Mouse (Mus musculus) heart, embryonic 16.5 days (tissue): ENCODE measurements around the gene Vipr1. TPM values are rescaled to one million over a fixed set of nuclear protein-coding genes. Genes with fewer than 3 reads are reported as not detected.
"Not testable (repeated sequence)": the region's sequence is repeated elsewhere in the genome, so short reads cannot be mapped to it uniquely, and the experiment has no call there.

ENCODE experiments used
- ATAC-seq: fragments of 200-750 bp; cut with Nextera tagmentation; replicated peaks from 2 replicates; pipeline ENCODE4 v1.8.0; 2017; ENCODE audit warnings: moderate number of reproducible peaks; ENCODE audit not compliant: insufficient read depth, low FRiP score; ENCODE audit errors: extremely low read depth
- H3K27ac ChIP-seq: fragments of 300-500 bp; sonication (generic); 2 replicates; pipeline ENCODE4 v1.5.1; 2014; ENCODE audit warnings: mild to moderate bottlenecking, low read length, control low read depth, moderate library complexity
- H3K27me3 ChIP-seq: fragments of 300-500 bp; sonication (generic); 2 replicates; pipeline ENCODE4 v1.6.1; 2014; ENCODE audit warnings: low read length, mixed read lengths; ENCODE audit not compliant: control insufficient read depth, insufficient read depth
- H3K36me3 ChIP-seq: fragments of 300-500 bp; sonication (generic); 2 replicates; pipeline ENCODE4 v1.6.1; 2014; ENCODE audit not compliant: control insufficient read depth, insufficient read depth
- H3K4me1 ChIP-seq: fragments of 300-500 bp; sonication (generic); 2 replicates; pipeline ENCODE4 v1.6.1; 2014; ENCODE audit warnings: low read length, mixed read lengths; ENCODE audit not compliant: control insufficient read depth, insufficient read depth
- H3K4me2 ChIP-seq: fragments of 300-500 bp; sonication (generic); 2 replicates; pipeline ENCODE4 v1.6.1; 2014; ENCODE audit warnings: low read depth, mild to moderate bottlenecking, control low read depth, low read length
- H3K4me3 ChIP-seq: fragments of 300-500 bp; sonication (generic); 2 replicates; pipeline ENCODE4 v1.5.1; 2014; ENCODE audit warnings: mild to moderate bottlenecking, control low read depth, low read length
- H3K9ac ChIP-seq: fragments of 300-500 bp; sonication (generic); 2 replicates; pipeline ENCODE4 v1.6.1; 2014; ENCODE audit warnings: low read length, control low read depth
- H3K9me3 ChIP-seq: fragments of 300-500 bp; sonication (generic); replicated peaks from 2 replicates; pipeline ENCODE4 v1.6.1; 2016; ENCODE audit warnings: low read length; ENCODE audit not compliant: control insufficient read depth
- WGBS: fragments of 180-500 bp; shearing (Covaris S2); extraction: QIAGEN DNeasy Blood & Tissue Kit; methylation state at CpG from one replicate; pipeline ENCODE4 v1.1.7; 2014; 5-methylcytosine and 5-hydroxymethylcytosine counted together
- polyA plus RNA-seq: library from polyadenylated mRNA; unstranded; fragments of >200 nt; fragmentation: Nextera tagmentation; extraction: Ambion mirVana; gene quantifications from 2 replicates; pipeline ENCODE4 v1.2.1, GENCODE M21; 2015

Vipr1 gene
- polyA plus RNA-seq, result 0.22 and 0.45 TPM in 2 replicates

- peaks cover 7% of the 10 kb centered on the region for H3K4me1 ChIP-seq
- H3K9ac ChIP-seq, result peak within 1 kb of the TSS; percentile 59
- peak within 1 kb of the TSS; percentile 54 for H3K4me3 ChIP-seq
- no peak within 1 kb of the TSS for H3K27ac ChIP-seq
- no peaks in the 10 kb centered on the region for H3K9me3 ChIP-seq
- under 1% methylated on average over 79 of the region's 79 CpGs for WGBS
- H3K4me2 ChIP-seq, result peak within 1 kb of the TSS; percentile 89
- ATAC-seq, result peak; percentile 61
- H3K36me3 ChIP-seq, result no peaks in the 10 kb centered on the region
- H3K27me3 ChIP-seq, result peaks cover 50% of the 10 kb centered on the region
These were observed at the start of gene Vipr1 for GRCm38 (mm10) chr9:121642401-121643181. Gene Vipr1, plus strand, starts transcription at chr9:121642716.

- H3K36me3 ChIP-seq, result no peaks in the 10 kb centered on the region
- H3K4me1 ChIP-seq, result peaks cover under 1% of the 10 kb centered on the region; the same call in 1 of the 2 replicates
- no peak overlapping the region for H3K4me3 ChIP-seq
- no peak overlapping the region for H3K9ac ChIP-seq
- no peak overlapping the region for H3K4me2 ChIP-seq
- ATAC-seq, result no peak
- no peaks in the 10 kb centered on the region for H3K9me3 ChIP-seq
- H3K27ac ChIP-seq, result no peak overlapping the region
- no peaks in the 10 kb centered on the region; the same call in 1 of the 2 replicates for H3K27me3 ChIP-seq
- WGBS, result 60% methylated on average over 13 of the region's 13 CpGs
These were observed 49.5 kb upstream of the Vipr1 start for GRCm38 (mm10) chr9:121592948-121593550.

GRCm38 (mm10) chr9:121593768-121594167 lies 48.7 kb upstream of the Vipr1 start:
- not testable (repeated sequence) for H3K9me3 ChIP-seq, ATAC-seq, H3K27me3 ChIP-seq, H3K36me3 ChIP-seq, H3K9ac ChIP-seq, H3K4me3 ChIP-seq, H3K4me1 ChIP-seq, H3K27ac ChIP-seq, H3K4me2 ChIP-seq
- 73% methylated on average over 3 of the region's 3 CpGs for WGBS

GRCm38 (mm10) chr9:121594771-121595170 lies 47.7 kb upstream of the Vipr1 start:
- Histone ChIP-seq H3K4me1 (peaks cover 4% of the 10 kb centered on the region; the same call in 1 of the 2 replicates), H3K9ac (no peak overlapping the region), H3K27ac (no peak overlapping the region), H3K9me3 (no peaks in the 10 kb centered on the region), H3K27me3 (no peaks in the 10 kb centered on the region; the same call in 1 of the 2 replicates), H3K36me3 (no peaks in the 10 kb centered on the region), H3K4me2 (no peak overlapping the region), H3K4me3 (no peak overlapping the region)
- ATAC-seq, result no peak
- WGBS, result 73% methylated on average over 4 of the region's 4 CpGs

- no peak overlapping the region for H3K4me3 ChIP-seq
- H3K27me3 ChIP-seq, result no peaks in the 10 kb centered on the region
- ATAC-seq, result no peak
- peaks cover 8% of the 10 kb centered on the region; the same call in 1 of the 2 replicates for H3K4me1 ChIP-seq
- H3K9ac ChIP-seq, result no peak overlapping the region
- H3K9me3 ChIP-seq, result no peaks in the 10 kb centered on the region
- H3K36me3 ChIP-seq, result no peaks in the 10 kb centered on the region
- no peak overlapping the region for H3K4me2 ChIP-seq
- no peak overlapping the region for H3K27ac ChIP-seq
- WGBS, result 37% methylated on average over 2 of the region's 2 CpGs
These were observed 44.4 kb upstream of the Vipr1 start for GRCm38 (mm10) chr9:121598106-121598505.

- Histone ChIP-seq H3K9me3 (no peaks in the 10 kb centered on the region), H3K27ac (no peak overlapping the region), H3K4me3 (no peak overlapping the region), H3K9ac (no peak overlapping the region), H3K4me2 (no peak overlapping the region), H3K4me1 (peaks cover 8% of the 10 kb centered on the region; the same call in 1 of the 2 replicates), H3K36me3 (no peaks in the 10 kb centered on the region), H3K27me3 (no peaks in the 10 kb centered on the region)
- 69% methylated on average over 6 of the region's 6 CpGs for WGBS
- no peak for ATAC-seq
These were observed 43.0 kb upstream of the Vipr1 start for GRCm38 (mm10) chr9:121599551-121599950.

- Histone ChIP-seq H3K27me3 (no peaks in the 10 kb centered on the region), H3K4me1 (peaks cover 8% of the 10 kb centered on the region; the same call in 1 of the 2 replicates), H3K27ac (peak overlapping the region; percentile 0; the same call in 1 of the 2 replicates), H3K4me2 (0 out of 2 replicates have a peak overlapping the region, but pooled peaks have one; percentile 19), H3K9ac (no peak overlapping the region), H3K9me3 (no peaks in the 10 kb centered on the region), H3K36me3 (no peaks in the 10 kb centered on the region), H3K4me3 (no peak overlapping the region)
- ATAC-seq, result no peak
- WGBS, result 41% methylated on average over 13 of the region's 13 CpGs
These were observed 42.2 kb upstream of the Vipr1 start for GRCm38 (mm10) chr9:121600201-121600860.

- ATAC-seq, result no peak; the same call in 1 of the 2 replicates
- Histone ChIP-seq H3K9ac (no peak overlapping the region), H3K27ac (peak overlapping the region; percentile 0; the same call in 1 of the 2 replicates), H3K4me1 (peaks cover 8% of the 10 kb centered on the region; the same call in 1 of the 2 replicates), H3K4me2 (no peak overlapping the region), H3K36me3 (no peaks in the 10 kb centered on the region), H3K27me3 (no peaks in the 10 kb centered on the region), H3K9me3 (no peaks in the 10 kb centered on the region), H3K4me3 (no peak overlapping the region)
- WGBS, result 17% methylated on average over 6 of the region's 6 CpGs
These were observed 41.6 kb upstream of the Vipr1 start for GRCm38 (mm10) chr9:121600861-121601427.
